Mouse (Mus musculus) cerebellum, adult 11 months (tissue): ENCODE data around the gene Tfr2.

Experiments used
- DNase-seq: peaks from one replicate; pipeline ENCODE4 v3.0.0; 2022

Gene Tfr2

GRCm38 (mm10) chr5:137539291-137539801, 30.3 kb upstream of the Tfr2 start:
- peak; percentile 77 for DNase-seq

- no peak for DNase-seq
These were observed 28.6 kb upstream of the Tfr2 start for GRCm38 (mm10) chr5:137540991-137541390.

GRCm38 (mm10) chr5:137541768-137542540, 27.7 kb upstream of the Tfr2 start:
- DNase-seq = peak; percentile 73

- no peak for DNase-seq
These were observed 24.7 kb upstream of the Tfr2 start for GRCm38 (mm10) chr5:137544926-137545325.

- no peak for DNase-seq
These were observed 24.0 kb upstream of the Tfr2 start for GRCm38 (mm10) chr5:137545596-137545995.

GRCm38 (mm10) chr5:137549840-137550239, 19.8 kb upstream of the Tfr2 start:
- DNase-seq = no peak

- no peak for DNase-seq
These were observed 18.5 kb upstream of the Tfr2 start for GRCm38 (mm10) chr5:137551119-137551518.

- no peak for DNase-seq
These were observed 16.6 kb upstream of the Tfr2 start for GRCm38 (mm10) chr5:137553000-137553399.

- DNase-seq = peak; percentile 94
These were observed 16.2 kb upstream of the Tfr2 start, which contains the start of gene Actl6b for GRCm38 (mm10) chr5:137553411-137553837. TSS of gene Actl6b (plus strand) at chr5:137553517.

- no peak for DNase-seq
These were observed 15.7 kb upstream of the Tfr2 start for GRCm38 (mm10) chr5:137553898-137554297.

GRCm38 (mm10) chr5:137561556-137561955, 8.1 kb upstream of the Tfr2 start:
- no peak for DNase-seq

- DNase-seq = no peak
These were observed 6.7 kb upstream of the Tfr2 start for GRCm38 (mm10) chr5:137562965-137563364.

GRCm38 (mm10) chr5:137565744-137566143, 3.9 kb upstream of the Tfr2 start:
- DNase-seq = no peak

GRCm38 (mm10) chr5:137566416-137566815, 3.2 kb upstream of the Tfr2 start:
- no peak for DNase-seq

GRCm38 (mm10) chr5:137568223-137568798, 1.3 kb upstream of the Tfr2 start:
- DNase-seq = no peak

GRCm38 (mm10) chr5:137569031-137569430, 609 bp upstream of the Tfr2 start:
- no peak for DNase-seq

- DNase-seq = no peak
These were observed 541 bp downstream of the Tfr2 start for GRCm38 (mm10) chr5:137570181-137570580.

- no peak for DNase-seq
These were observed 1.3 kb downstream of the Tfr2 start for GRCm38 (mm10) chr5:137570691-137571586.

- DNase-seq = peak; percentile 75
These were observed 4.8 kb downstream of the Tfr2 start for GRCm38 (mm10) chr5:137574470-137574901.

GRCm38 (mm10) chr5:137580246-137580645, 10.6 kb downstream of the Tfr2 start:
- DNase-seq = no peak

- DNase-seq = no peak
These were observed 13.1 kb downstream of the Tfr2 start for GRCm38 (mm10) chr5:137582702-137583101.

- no peak for DNase-seq
These were observed 14.1 kb downstream of the Tfr2 start for GRCm38 (mm10) chr5:137583670-137584169.

- DNase-seq = peak; percentile 67
These were observed 15.3 kb downstream of the Tfr2 start for GRCm38 (mm10) chr5:137584976-137585375.
